Mouse (Mus musculus): ENCODE measurements around the gene Zmiz1. TPM values are rescaled to one million over a fixed set of nuclear protein-coding genes. Genes with fewer than 3 reads are reported as not detected.

The Zmiz1 gene
- polyA plus RNA-seq, 1 experiment = 34.5 TPM

DNA sequence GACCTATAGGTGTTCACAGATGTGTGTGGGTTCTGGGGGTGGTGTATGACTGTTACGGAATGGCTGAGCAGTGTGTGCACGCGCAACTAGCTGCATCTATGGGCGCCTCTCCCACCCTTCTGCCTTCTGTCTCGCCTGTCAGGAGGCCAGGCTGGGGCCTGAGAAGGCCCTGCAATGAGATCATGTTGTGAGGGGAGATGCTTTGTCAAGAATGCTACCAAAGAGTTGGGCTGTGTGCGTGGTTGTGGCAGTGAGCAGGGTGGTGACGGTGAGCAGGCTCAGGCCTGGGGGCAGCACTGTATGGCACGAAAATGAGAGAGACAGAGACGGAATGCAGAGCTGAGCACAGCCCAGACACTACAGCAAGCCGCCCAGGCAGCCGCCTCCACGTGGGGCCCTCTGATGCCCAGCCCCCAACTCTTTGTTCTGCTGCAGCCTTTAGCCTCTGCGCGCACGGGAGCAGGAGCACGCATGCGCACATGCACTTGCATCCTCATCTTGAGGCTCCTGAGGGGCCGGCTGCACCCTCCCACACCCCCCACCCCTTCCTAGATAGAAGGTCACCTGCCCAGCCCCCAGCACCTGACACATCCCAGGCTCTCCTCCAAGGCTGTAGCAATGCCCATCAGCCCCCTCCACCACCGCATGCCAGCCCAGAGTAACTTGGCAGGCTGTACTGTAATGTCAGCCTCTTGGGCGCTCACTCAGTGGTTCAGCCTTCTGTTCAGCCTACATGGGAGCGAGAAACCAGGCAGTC is 126.7 kb downstream of the Zmiz1 start:
- Histone ChIP-seq H3K79me2 (ENCODE audit: control insufficient read depth, insufficient read depth) (no peaks in the 10 kb centered on the region), H3ac (ENCODE audit: control insufficient read depth, insufficient read length) (no peak overlapping the region), H3K36me3 (ENCODE audit: control insufficient read depth, insufficient read depth) (peaks cover 24% of the 10 kb centered on the region), H3K4me3 (no peak overlapping the region), H3K4me2 (ENCODE audit: low read depth) (peak overlapping the region; percentile 63), H3K27me3 (ENCODE audit: control insufficient read depth, insufficient read depth, insufficient read length) (no peaks in the 10 kb centered on the region)
- TF ChIP-seq USF1 (IDR thresholded peaks at IDR 0.05; ENCODE audit: low read depth) (no peak), MAX (IDR thresholded peaks at IDR 0.05; ENCODE audit: low read depth) (no peak), MYOG (IDR thresholded peaks at IDR 0.05; ENCODE audit: control insufficient read depth in 1 of 3, insufficient read depth in 1 of 3, insufficient read length in 2 of 3, low read depth in 2 of 3) (no peak), CEBPB (IDR thresholded peaks at IDR 0.05; ENCODE audit: insufficient read depth, poor library complexity, severe bottlenecking) (no peak)

DNA sequence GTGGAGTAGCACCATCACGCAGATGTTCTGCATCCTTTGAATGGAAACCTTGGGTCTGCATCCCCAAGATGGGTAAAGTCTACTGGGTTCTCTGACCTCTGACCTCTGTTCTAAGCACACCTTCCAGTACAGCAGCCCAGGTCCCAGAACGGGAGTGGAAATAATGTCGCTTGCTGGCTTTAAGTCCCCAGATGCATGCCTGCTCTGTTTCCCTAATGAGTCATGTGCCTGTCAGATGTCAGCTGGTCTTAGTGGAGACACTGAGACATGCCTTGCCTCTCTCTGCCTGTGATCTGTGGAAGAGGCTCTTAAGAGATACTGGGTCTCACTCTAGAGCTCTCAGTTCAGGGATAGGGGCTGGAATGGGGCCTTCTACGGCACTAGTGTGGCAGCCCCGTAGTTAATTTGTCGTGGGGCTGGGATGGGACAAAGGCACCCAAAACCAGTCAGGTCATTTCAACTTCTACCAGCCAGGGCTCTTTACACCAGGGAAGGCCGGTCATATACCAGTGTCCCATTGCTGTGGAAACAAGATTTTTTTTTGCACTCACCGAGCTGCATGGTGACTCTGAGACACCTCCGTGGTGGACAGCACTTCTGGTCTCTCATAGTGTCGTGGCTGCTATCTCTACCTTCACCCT is 128.0 kb downstream of the Zmiz1 start:
- Histone ChIP-seq H3K4me3 (no peak overlapping the region), H3K36me3 (ENCODE audit: control insufficient read depth, insufficient read depth) (peaks cover 22% of the 10 kb centered on the region), H3K4me2 (ENCODE audit: low read depth) (peak overlapping the region; percentile 63), H3K27me3 (ENCODE audit: control insufficient read depth, insufficient read depth, insufficient read length) (no peaks in the 10 kb centered on the region), H3K79me2 (ENCODE audit: control insufficient read depth, insufficient read depth) (no peaks in the 10 kb centered on the region), H3ac (ENCODE audit: control insufficient read depth, insufficient read length) (no peak overlapping the region)
- TF ChIP-seq MYOD1 (IDR thresholded peaks at IDR 0.05; ENCODE audit: control insufficient read depth in 1 of 3, insufficient read length in 2 of 3, low read depth in 2 of 3) (peak in 1 of 3 experiments; percentile 20), TCF12 (IDR thresholded peaks at IDR 0.05; ENCODE audit: insufficient read depth, poor library complexity, severe bottlenecking) (no peak), USF1 (IDR thresholded peaks at IDR 0.05; ENCODE audit: low read depth) (peak; percentile 66)

DNA sequence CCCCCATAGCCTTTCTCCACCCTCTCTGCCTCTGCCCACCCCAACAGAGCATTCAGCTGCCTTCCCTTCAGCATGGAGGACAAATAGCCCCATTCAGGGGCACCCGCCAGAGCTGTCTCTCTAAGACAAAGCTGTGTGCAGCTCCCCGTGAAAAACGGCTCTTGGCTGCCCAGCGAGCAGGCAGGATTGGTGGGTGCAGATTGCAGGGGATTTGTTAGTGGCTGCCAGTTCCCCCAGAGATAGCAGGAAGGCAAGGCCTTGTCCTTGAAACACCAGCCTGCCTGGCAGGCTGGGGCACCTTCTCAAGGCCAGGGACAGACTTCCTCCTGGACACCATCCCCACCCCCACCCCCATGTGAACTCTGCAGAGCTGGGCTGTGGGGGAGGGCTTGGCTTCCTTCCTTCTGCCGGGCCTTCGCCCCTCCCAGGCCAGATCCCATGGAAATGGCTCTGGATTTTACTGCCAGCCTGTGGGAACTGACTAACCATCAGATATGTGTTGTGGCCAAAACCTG is 128.6 kb downstream of the Zmiz1 start:
- no peaks in the 10 kb centered on the region for H3K27me3 ChIP-seq (ENCODE audit: control insufficient read depth, insufficient read depth, insufficient read length)
- peak overlapping the region; percentile 66 for H3K4me2 ChIP-seq (ENCODE audit: low read depth)
- H3K79me2 ChIP-seq (ENCODE audit: control insufficient read depth, insufficient read depth) = no peaks in the 10 kb centered on the region
- no peak overlapping the region for H3ac ChIP-seq (ENCODE audit: control insufficient read depth, insufficient read length)
- no peak for TF ChIP-seq TCF3 (IDR thresholded peaks at IDR 0.05; ENCODE audit: insufficient read length, low read depth)
- no peak for TF ChIP-seq USF1 (IDR thresholded peaks at IDR 0.05; ENCODE audit: low read depth)
- no peak for TF ChIP-seq POLR2A (IDR thresholded peaks at IDR 0.05; ENCODE audit: insufficient read length, low read depth)
- TF ChIP-seq MYOD1 (IDR thresholded peaks at IDR 0.05; ENCODE audit: control insufficient read depth in 1 of 3, insufficient read length in 2 of 3, low read depth in 2 of 3) = no peak
- no peak for TF ChIP-seq POLR2AphosphoS2 (IDR thresholded peaks at IDR 0.05; ENCODE audit: insufficient read length, low read depth)
- TF ChIP-seq E2F4 (IDR thresholded peaks at IDR 0.05; ENCODE audit: insufficient read depth) = no peak
- TF ChIP-seq TCF12 (IDR thresholded peaks at IDR 0.05; ENCODE audit: insufficient read depth, poor library complexity, severe bottlenecking) = no peak
- TF ChIP-seq CEBPB (IDR thresholded peaks at IDR 0.05; ENCODE audit: insufficient read depth, poor library complexity, severe bottlenecking) = no peak
- TF ChIP-seq SRF (IDR thresholded peaks at IDR 0.05; ENCODE audit: control insufficient read depth, insufficient read length, low read depth) = no peak
- TF ChIP-seq MAX (IDR thresholded peaks at IDR 0.05; ENCODE audit: low read depth) = no peak
- TF ChIP-seq REST (IDR thresholded peaks at IDR 0.05; ENCODE audit: insufficient read depth, insufficient read length) = no peak
- no peak for TF ChIP-seq MYOG (IDR thresholded peaks at IDR 0.05; ENCODE audit: control insufficient read depth in 1 of 3, insufficient read depth in 1 of 3, insufficient read length in 2 of 3, low read depth in 2 of 3)
- no peak overlapping the region for H3K4me3 ChIP-seq
- peaks cover 16% of the 10 kb centered on the region for H3K36me3 ChIP-seq (ENCODE audit: control insufficient read depth, insufficient read depth)

- H3K36me3 ChIP-seq (ENCODE audit: control insufficient read depth, insufficient read depth) = peaks cover 13% of the 10 kb centered on the region
- H3K4me2 ChIP-seq (ENCODE audit: low read depth) = peak overlapping the region; percentile 66
- H3K27me3 ChIP-seq (ENCODE audit: control insufficient read depth, insufficient read depth, insufficient read length) = no peaks in the 10 kb centered on the region
- no peak for TF ChIP-seq CEBPB (IDR thresholded peaks at IDR 0.05; ENCODE audit: insufficient read depth, poor library complexity, severe bottlenecking)
- no peak for TF ChIP-seq POLR2AphosphoS2 (IDR thresholded peaks at IDR 0.05; ENCODE audit: insufficient read length, low read depth)
- TF ChIP-seq E2F4 (IDR thresholded peaks at IDR 0.05; ENCODE audit: insufficient read depth) = no peak
- TF ChIP-seq USF1 (IDR thresholded peaks at IDR 0.05; ENCODE audit: low read depth) = no peak
- TF ChIP-seq MYOD1 (IDR thresholded peaks at IDR 0.05; ENCODE audit: control insufficient read depth in 1 of 3, insufficient read length in 2 of 3, low read depth in 2 of 3) = no peak
- no peak for TF ChIP-seq MAX (IDR thresholded peaks at IDR 0.05; ENCODE audit: low read depth)
- no peak for TF ChIP-seq REST (IDR thresholded peaks at IDR 0.05; ENCODE audit: insufficient read depth, insufficient read length)
- no peak for TF ChIP-seq SRF (IDR thresholded peaks at IDR 0.05; ENCODE audit: control insufficient read depth, insufficient read length, low read depth)
- TF ChIP-seq POLR2A (IDR thresholded peaks at IDR 0.05; ENCODE audit: insufficient read length, low read depth) = no peak
- TF ChIP-seq TCF12 (IDR thresholded peaks at IDR 0.05; ENCODE audit: insufficient read depth, poor library complexity, severe bottlenecking) = no peak
- H3ac ChIP-seq (ENCODE audit: control insufficient read depth, insufficient read length) = no peak overlapping the region
- no peak overlapping the region for H3K4me3 ChIP-seq
- no peaks in the 10 kb centered on the region for H3K79me2 ChIP-seq (ENCODE audit: control insufficient read depth, insufficient read depth)
These were observed 129.2 kb downstream of the Zmiz1 start for GRCm38 (mm10) chr14:25588156-25588555.
